Mouse (Mus musculus): ENCODE data around the gene Pheta2.
"Not testable (repeated sequence)": the region's sequence is repeated elsewhere in the genome, so short reads cannot be mapped to it uniquely, and the experiment has no call there.

Gene Pheta2

GRCm38 (mm10) chr15:82372446-82372845 is 33.7 kb downstream of the Pheta2 start:
- no peak for DNase-seq

- DNase-seq, result no peak
Measured at GRCm38 (mm10) chr15:82372991-82373390, 34.2 kb downstream of the Pheta2 start.

GRCm38 (mm10) chr15:82374437-82374836 is 35.7 kb downstream of the Pheta2 start:
- no peak for DNase-seq

- no peak for DNase-seq
Measured at GRCm38 (mm10) chr15:82375855-82376254, 37.1 kb downstream of the Pheta2 start.

GRCm38 (mm10) chr15:82376393-82377138 is 37.8 kb downstream of the Pheta2 start:
- no peak for DNase-seq

- DNase-seq, result no peak
Measured at GRCm38 (mm10) chr15:82377701-82378100, 39.0 kb downstream of the Pheta2 start.

GRCm38 (mm10) chr15:82378261-82379180 is 39.8 kb downstream of the Pheta2 start:
- no peak for DNase-seq

GRCm38 (mm10) chr15:82379511-82379870 is 40.7 kb downstream of the Pheta2 start:
- DNase-seq, result no peak

GRCm38 (mm10) chr15:82379871-82380713 is 41.4 kb downstream of the Pheta2 start, which contains the start of gene Cyp2d22:
TSS of gene Cyp2d22 (minus strand) at chr15:82380260.
- DNase-seq, result no peak

GRCm38 (mm10) chr15:82380714-82381062 is 41.9 kb downstream of the Pheta2 start:
- DNase-seq, result no peak

GRCm38 (mm10) chr15:82382441-82382840 is 43.7 kb downstream of the Pheta2 start:
- DNase-seq, result no peak

GRCm38 (mm10) chr15:82385729-82386128 is 47.0 kb downstream of the Pheta2 start:
- DNase-seq, result no peak

- not testable (repeated sequence) for DNase-seq
Measured at GRCm38 (mm10) chr15:82389916-82390315, 51.2 kb downstream of the Pheta2 start.

- not testable (repeated sequence) for DNase-seq
Measured at GRCm38 (mm10) chr15:82393922-82394321, 55.2 kb downstream of the Pheta2 start, which contains the start of gene Cyp2d11. TSS of gene Cyp2d11 (minus strand) at chr15:82394022.
